Mouse (Mus musculus) G1E (cell line): ENCODE data around the gene Ifi206.

ENCODE experiments used
- CTCF ChIP-seq: IDR thresholded peaks from 2 replicates; pipeline ENCODE4 v1.5.1; 2012; ENCODE audit warnings: low read depth, low read length, inconsistent platforms, mixed read lengths
- GATA1 ChIP-seq: IDR thresholded peaks from 2 replicates; pipeline ENCODE4 v1.6.1; 2012; ENCODE audit warnings: borderline replicate concordance, low read length, inconsistent platforms, mixed read lengths
- GATA2 ChIP-seq: IDR thresholded peaks from 2 replicates; pipeline ENCODE4 v1.6.1; 2012; ENCODE audit warnings: low read depth, low read length, inconsistent platforms, borderline replicate concordance
- POLR2AphosphoS5 ChIP-seq: IDR thresholded peaks from 2 replicates; pipeline ENCODE4 v1.6.1; 2012; ENCODE audit warnings: low read depth, low read length, inconsistent platforms; ENCODE audit not compliant: insufficient replicate concordance
- TAL1 ChIP-seq: conservative IDR thresholded peaks from 2 replicates; pipeline ENCODE4 v1.6.1; 2012; ENCODE audit warnings: low read depth, low read length, inconsistent platforms, mixed read lengths

DNA sequence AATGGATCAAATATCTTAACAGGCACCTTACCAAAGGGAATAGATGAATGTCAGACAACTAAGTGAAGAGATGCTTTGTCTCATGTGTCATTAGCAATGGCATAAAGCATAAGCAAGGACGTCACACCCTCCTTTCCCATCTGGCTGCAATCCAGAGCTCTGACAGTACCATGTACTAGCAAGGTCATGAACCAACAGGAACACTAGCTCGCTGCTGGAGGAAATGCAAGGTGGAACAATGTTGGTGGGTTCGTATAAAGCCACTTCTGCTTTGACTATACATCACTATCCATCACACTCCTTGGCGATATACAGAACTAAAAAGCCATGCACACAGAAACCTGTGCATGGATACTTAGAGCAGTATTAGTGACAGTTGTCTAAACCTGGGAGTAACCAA lies 43.8 kb downstream of the Ifi206 start:
- TF ChIP-seq CTCF, result no peak
- TF ChIP-seq GATA1, result no peak
- TF ChIP-seq POLR2AphosphoS5, result no peak
- TF ChIP-seq GATA2, result no peak
- no peak for TF ChIP-seq TAL1
